In the genomic region with DNA sequence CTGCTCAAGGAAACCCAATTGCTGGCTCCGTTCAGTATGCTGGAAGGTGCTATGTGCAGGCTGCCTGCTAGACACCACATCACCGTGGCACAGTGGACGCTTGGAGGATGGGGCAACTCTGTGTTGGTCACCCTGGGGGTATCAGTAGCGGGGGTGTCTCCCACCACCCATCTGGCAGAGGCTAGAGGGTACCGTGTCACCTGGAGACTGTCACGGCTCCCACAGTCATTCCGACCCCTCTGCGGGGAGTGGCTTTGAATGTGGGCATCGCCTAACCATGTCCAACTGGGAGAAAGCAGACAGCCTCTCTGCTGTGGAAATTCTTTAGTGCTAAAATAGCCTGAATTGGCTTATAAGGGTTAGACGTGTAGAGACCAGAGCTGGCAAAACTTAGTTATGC, we compare ENCODE assay signal across 23 mouse cellular contexts.
DNase-seq lines count a peak whose midpoint lies in the region; ATAC-seq and TF ChIP-seq lines count a peak whose summit lies in the region.
"Had no signal": no experiment of that assay in that cellular context is flagged by ENCODE, and none has a peak within 500 bp of the region (broad histone marks: within the 10 kb centered on the region; RNA-seq: fewer than 3 reads in every experiment).

No protein-coding gene starts in this region.

- H3K36me3 ChIP-seq in embryonic facial prominence, embryonic 11.5 days (replicated peaks; ENCODE audit: control insufficient read depth, insufficient read depth, low read depth, low read length) = no peaks in the 10 kb centered on the region
- no peaks in the 10 kb centered on the region for H3K36me3 ChIP-seq in limb, embryonic 12.5 days
- H3K36me3 ChIP-seq: forebrain, embryonic 10.5 days; heart, embryonic 10.5 days; limb, embryonic 13.5 days; liver, embryonic 13.5 days; midbrain, embryonic 13.5 days; neural tube, embryonic 12.5 days had no signal

- H3K4me3 ChIP-seq in layer of hippocampus, adult 2 months = peak overlapping the region; percentile 47
- H3K4me3 ChIP-seq in embryonic facial prominence, embryonic 11.5 days (ENCODE audit: low read depth, low read length) = no peak overlapping the region
- no peak overlapping the region for H3K4me3 ChIP-seq in limb, embryonic 12.5 days (replicated peaks)
- H3K4me3 ChIP-seq: forebrain, embryonic 10.5 days; heart, embryonic 10.5 days; limb, embryonic 13.5 days; liver, embryonic 13.5 days; midbrain, embryonic 13.5 days; neural tube, embryonic 12.5 days had no signal

- ATAC-seq in embryonic facial prominence, embryonic 11.5 days (replicated peaks; ENCODE audit: insufficient number of reproducible peaks, low FRiP score, low TSS enrichment, low read depth) = no peak
- no peak for ATAC-seq in limb, embryonic 12.5 days (ENCODE audit: insufficient number of reproducible peaks, insufficient read depth, low FRiP score, low TSS enrichment, low read depth)
- ATAC-seq: hindbrain, embryonic 16.5 days; intestine, embryonic 16.5 days; midbrain, embryonic 13.5 days had no signal

- no peaks in the 10 kb centered on the region for H3K9me3 ChIP-seq in embryonic facial prominence, embryonic 11.5 days (replicated peaks; ENCODE audit: control insufficient read depth, low read length)
- no peaks in the 10 kb centered on the region for H3K9me3 ChIP-seq in limb, embryonic 12.5 days
- H3K9me3 ChIP-seq: forebrain, embryonic 10.5 days; heart, embryonic 10.5 days; limb, embryonic 13.5 days; liver, embryonic 13.5 days; midbrain, embryonic 13.5 days; neural tube, embryonic 12.5 days had no signal

- no peak for TF ChIP-seq CTCF in layer of hippocampus, adult 2 months (conservative IDR thresholded peaks at IDR 0.05)

- H3K27me3 ChIP-seq in embryonic facial prominence, embryonic 11.5 days (ENCODE audit: control insufficient read depth, insufficient read depth, low read length) = no peaks in the 10 kb centered on the region
- H3K27me3 ChIP-seq in limb, embryonic 12.5 days = no peaks in the 10 kb centered on the region
- H3K27me3 ChIP-seq: limb, embryonic 13.5 days; liver, embryonic 13.5 days; midbrain, embryonic 13.5 days; neural tube, embryonic 12.5 days had no signal

- no peak overlapping the region for H3K9ac ChIP-seq in embryonic facial prominence, embryonic 11.5 days (replicated peaks; ENCODE audit: low read length)
- H3K9ac ChIP-seq in limb, embryonic 12.5 days (replicated peaks) = no peak overlapping the region
- H3K9ac ChIP-seq: liver, embryonic 13.5 days; midbrain, embryonic 13.5 days; neural tube, embryonic 12.5 days had no signal

- H3K4me2 ChIP-seq in embryonic facial prominence, embryonic 11.5 days (ENCODE audit: low read depth, low read length) = no peak overlapping the region
- H3K4me2 ChIP-seq in limb, embryonic 12.5 days = no peak overlapping the region
- H3K4me2 ChIP-seq: limb, embryonic 13.5 days; liver, embryonic 13.5 days; midbrain, embryonic 13.5 days; neural tube, embryonic 12.5 days had no signal

- peak; percentile 80 for DNase-seq in heart, adult 11 months
- no peak for DNase-seq in heart, adult 9 months (ENCODE audit: low spot score in 2 of 2)
- DNase-seq in layer of hippocampus, adult 2 months (ENCODE audit: low spot score in 2 of 2) = no peak
- no peak for DNase-seq in layer of hippocampus, adult 9-10 months (ENCODE audit: low spot score)
- DNase-seq in embryonic facial prominence, embryonic 11.5 days (ENCODE audit: low spot score) = no peak
- no peak for DNase-seq in liver
- DNase-seq: adrenal gland, postnatal 36 days; embryo, embryonic 11 days; gastrocnemius, postnatal 25 days; heart, postnatal 36 days; liver, embryonic 13.5 days; lung, adult 2 months; lung, postnatal 14 days; right cerebral cortex, postnatal 14 days; spleen, adult 18-20 months had no signal

- WGBS in embryonic facial prominence, embryonic 11.5 days = 84% methylated on average over 10 of the region's 10 CpGs
- WGBS in limb, embryonic 12.5 days = 85% methylated on average over 10 of the region's 10 CpGs

- peak overlapping the region; percentile 96 for H3K27ac ChIP-seq in layer of hippocampus, adult 2 months
- H3K27ac ChIP-seq in embryonic facial prominence, embryonic 11.5 days (replicated peaks; ENCODE audit: low read depth, low read length) = peak overlapping the region; percentile 13; the same call in 1 of the 2 replicates
- H3K27ac ChIP-seq in limb, embryonic 12.5 days = 0 out of 2 replicates have a peak overlapping the region, but pooled peaks have one; percentile 81
- H3K27ac ChIP-seq: liver, embryonic 13.5 days; midbrain, embryonic 13.5 days; neural tube, embryonic 12.5 days had no signal

- no peaks in the 10 kb centered on the region; the same call in 1 of the 2 replicates for H3K4me1 ChIP-seq in embryonic facial prominence, embryonic 11.5 days (ENCODE audit: control insufficient read depth, insufficient read depth, low read length)
- peaks cover 60% of the 10 kb centered on the region for H3K4me1 ChIP-seq in limb, embryonic 12.5 days (replicated peaks)
- H3K4me1 ChIP-seq: neural tube, embryonic 12.5 days had no signal

Comparison
In these comparisons a context has a peak if more than half of its experiments do, and no peak if none do; other contexts are left out.
1. H3K27ac ChIP-seq: peak in every context shown above with its lines; median percentile 96 in layer of hippocampus, adult 2 months; 81 in limb, embryonic 12.5 days; 13 in embryonic facial prominence, embryonic 11.5 days.